Mouse (Mus musculus): ENCODE data around the gene Inava.

The Inava gene

GRCm38 (mm10) chr1:136233892-136234594 lies at the start of gene Inava:
TSS of gene Inava (minus strand) at chr1:136234264.
- peak; percentile 8 to 12 for DNase-seq (ENCODE audit: low spot score in 2 of 2)

GRCm38 (mm10) chr1:136277366-136277765 lies 43.3 kb upstream of the Inava start:
- DNase-seq (ENCODE audit: low spot score in 2 of 2): no peak

GRCm38 (mm10) chr1:136268224-136268623 lies 34.2 kb upstream of the Inava start:
- DNase-seq (ENCODE audit: low spot score in 2 of 2): no peak

- DNase-seq (ENCODE audit: low spot score in 2 of 2): no peak
Measured at GRCm38 (mm10) chr1:136266127-136266526, 32.1 kb upstream of the Inava start.

GRCm38 (mm10) chr1:136263355-136263754 lies 29.3 kb upstream of the Inava start:
- DNase-seq (ENCODE audit: low spot score in 2 of 2): no peak

GRCm38 (mm10) chr1:136260635-136261238 lies 26.7 kb upstream of the Inava start, which contains the start of gene Gpr25:
TSS of gene Gpr25 (minus strand) at chr1:136260873.
- DNase-seq (ENCODE audit: low spot score in 2 of 2): no peak

GRCm38 (mm10) chr1:136259893-136260634 lies 26.0 kb upstream of the Inava start:
- DNase-seq (ENCODE audit: low spot score in 2 of 2): no peak

GRCm38 (mm10) chr1:136259543-136259892 lies 25.5 kb upstream of the Inava start:
- no peak for DNase-seq (ENCODE audit: low spot score in 2 of 2)

GRCm38 (mm10) chr1:136258495-136258894 lies 24.4 kb upstream of the Inava start:
- DNase-seq (ENCODE audit: low spot score in 2 of 2): no peak

- no peak for DNase-seq (ENCODE audit: low spot score in 2 of 2)
Measured at GRCm38 (mm10) chr1:136255657-136256056, 21.6 kb upstream of the Inava start.

GRCm38 (mm10) chr1:136255174-136255573 lies 21.1 kb upstream of the Inava start:
- no peak for DNase-seq (ENCODE audit: low spot score in 2 of 2)

GRCm38 (mm10) chr1:136254503-136255065 lies 20.5 kb upstream of the Inava start:
- DNase-seq (ENCODE audit: low spot score in 2 of 2): no peak

- peak; percentile 51 to 66 for DNase-seq (ENCODE audit: low spot score in 2 of 2)
Measured at GRCm38 (mm10) chr1:136253472-136253871, 19.4 kb upstream of the Inava start.

GRCm38 (mm10) chr1:136249662-136250061 lies 15.6 kb upstream of the Inava start:
- peak; percentile 45 to 46 for DNase-seq (ENCODE audit: low spot score in 2 of 2)

- no peak for DNase-seq (ENCODE audit: low spot score in 2 of 2)
Measured at GRCm38 (mm10) chr1:136247393-136247792, 13.3 kb upstream of the Inava start.

- no peak for DNase-seq (ENCODE audit: low spot score in 2 of 2)
Measured at GRCm38 (mm10) chr1:136244469-136244868, 10.4 kb upstream of the Inava start.

GRCm38 (mm10) chr1:136241801-136242200 lies 7.7 kb upstream of the Inava start:
- DNase-seq (ENCODE audit: low spot score in 2 of 2): no peak

- DNase-seq (ENCODE audit: low spot score in 2 of 2): no peak
Measured at GRCm38 (mm10) chr1:136238495-136238894, 4.4 kb upstream of the Inava start.

GRCm38 (mm10) chr1:136234595-136235092 lies 580 bp upstream of the Inava start:
- DNase-seq (ENCODE audit: low spot score in 2 of 2): no peak

- DNase-seq (ENCODE audit: low spot score in 2 of 2): no peak
Measured at GRCm38 (mm10) chr1:136232986-136233790, 876 bp downstream of the Inava start.

- DNase-seq (ENCODE audit: low spot score in 2 of 2): no peak
Measured at GRCm38 (mm10) chr1:136232285-136232926, 1.7 kb downstream of the Inava start.

All from spleen, postnatal 36 days (tissue).